Mouse (Mus musculus) spleen, adult 2 months (tissue): Measurements from ENCODE around the gene Abcb10.

Source experiments
- CTCF ChIP-seq: fragments of 200-500 bp; IDR thresholded peaks from 2 replicates; pipeline ENCODE4 v1.5.1; 2011; ENCODE audit warnings: mild to moderate bottlenecking, inconsistent platforms; ENCODE audit not compliant: insufficient read depth, insufficient read length, insufficient replicate concordance; ENCODE audit errors: extremely low read depth
- POLR2A ChIP-seq: fragments of 200-500 bp; IDR thresholded peaks from 2 replicates; pipeline ENCODE4 v1.6.1; 2011; ENCODE audit warnings: low read depth, low read length, inconsistent platforms

DNA sequence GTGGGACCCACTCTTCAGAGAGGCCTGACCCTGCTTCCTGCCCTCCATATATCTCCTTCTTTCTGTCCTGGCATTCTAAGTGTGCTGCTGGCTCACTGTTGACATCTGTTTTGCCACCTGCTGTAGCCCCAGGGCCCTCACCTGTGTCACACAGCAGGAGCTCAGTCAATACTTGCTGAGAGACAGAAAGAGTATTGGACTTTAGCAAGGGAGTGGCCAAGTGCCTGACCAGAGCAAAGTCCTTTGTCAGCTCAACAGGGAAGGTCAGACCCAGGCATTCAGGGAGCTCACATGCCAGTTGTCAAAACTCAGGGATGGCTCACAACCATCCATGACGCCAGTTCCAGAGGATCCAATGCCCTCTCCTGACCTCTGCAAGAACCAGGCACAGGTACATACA lies 9.4 kb downstream of the Abcb10 start:
- no peak for TF ChIP-seq POLR2A
- no peak for TF ChIP-seq CTCF
